Mouse (Mus musculus): ENCODE measurements at regions not wholly inside any gene's neighbourhood (a gene's known extent, or its start where the extent isn't known, plus 50 kb on each side); places are given as distances from the start of the nearest gene placed in this dataset.

- DNase-seq (ENCODE audit: low spot score) = no peak
Measured at GRCm38 (mm10) chr4:5206394-5207099, 413.4 kb upstream of the Impad1 start.

- peak; percentile 39 for DNase-seq (ENCODE audit: low spot score)
Measured at GRCm38 (mm10) chr4:5205328-5206208, 412.4 kb upstream of the Impad1 start.

DNA sequence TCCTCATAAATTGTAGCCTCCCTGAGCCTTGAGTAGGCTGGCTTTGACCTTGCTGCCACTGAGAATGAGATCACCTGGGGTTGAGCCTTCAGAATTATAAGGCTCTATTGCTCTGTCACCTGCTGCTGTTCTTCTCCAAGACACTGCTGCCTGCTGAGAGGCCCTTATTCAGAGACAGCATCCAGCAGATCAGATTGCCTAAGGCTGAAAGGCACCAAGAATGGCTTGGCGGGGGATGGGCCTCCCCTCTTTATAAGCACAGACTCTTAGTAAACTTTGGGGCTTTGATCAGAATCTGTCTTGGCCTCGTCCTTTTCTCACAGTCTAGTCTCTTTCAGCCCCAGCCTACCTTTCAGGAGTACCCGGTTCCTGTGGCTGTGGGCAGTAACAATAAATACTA, 401.1 kb upstream of the Impad1 start:
- peak; percentile 17 for DNase-seq (ENCODE audit: low spot score)

- DNase-seq (ENCODE audit: low spot score) = no peak
Measured at GRCm38 (mm10) chr4:5181591-5181990, 388.4 kb upstream of the Impad1 start.

DNA sequence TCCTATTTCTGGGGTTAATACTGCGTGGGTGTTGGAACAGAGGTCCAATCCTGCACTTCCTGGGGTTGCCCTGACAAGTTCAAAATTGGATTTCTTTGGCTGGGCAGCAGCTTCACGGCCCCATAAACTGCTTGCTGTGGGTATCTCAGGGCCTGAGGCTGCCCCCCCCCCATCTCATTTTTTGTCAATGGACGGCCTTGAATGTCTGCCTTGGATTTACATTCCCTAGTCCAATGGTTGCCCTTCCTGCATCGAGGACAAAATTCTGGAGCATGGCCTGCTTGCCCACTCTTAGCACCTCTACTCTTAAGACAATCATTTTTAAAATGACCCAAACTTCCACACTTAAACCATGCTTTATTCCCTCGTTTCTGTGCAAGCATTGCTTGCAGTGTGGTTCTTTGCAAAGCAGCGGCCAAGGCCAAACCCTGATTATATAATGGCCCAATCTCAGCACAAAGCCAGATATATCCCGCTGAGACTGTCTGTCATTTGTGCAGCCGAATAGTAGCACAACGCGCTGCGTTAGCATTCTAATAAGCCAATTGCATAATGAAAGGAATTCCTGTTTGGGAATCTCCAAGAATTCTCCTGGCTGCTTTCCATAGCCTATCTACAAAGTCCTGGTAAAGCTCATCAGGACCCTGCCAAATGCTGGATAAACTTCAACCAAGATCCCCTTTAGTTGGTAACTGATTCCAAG, 386.0 kb upstream of the Impad1 start:
- no peak for DNase-seq (ENCODE audit: low spot score)

DNA sequence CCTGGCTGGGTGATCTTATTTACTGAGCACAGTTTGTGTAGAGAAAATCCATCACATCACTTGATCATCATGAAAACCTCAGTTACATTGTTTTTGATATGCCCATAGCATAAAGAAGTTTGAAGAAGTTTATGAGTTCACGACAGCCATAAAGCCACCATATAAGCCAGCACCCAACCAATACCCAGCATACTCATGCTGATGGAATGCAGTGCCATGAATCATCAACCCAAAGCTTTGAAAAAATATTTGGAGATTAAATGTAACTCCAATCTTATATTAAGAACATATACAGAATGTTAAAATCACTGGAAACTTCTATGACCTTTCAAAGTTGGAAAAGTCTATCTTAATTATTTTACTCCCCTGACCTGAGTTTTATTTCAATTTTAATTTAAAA, 372.1 kb upstream of the Impad1 start:
- no peak for DNase-seq (ENCODE audit: low spot score)

GRCm38 (mm10) chr4:5160931-5161330, 367.8 kb upstream of the Impad1 start:
- no peak for DNase-seq (ENCODE audit: low spot score)

DNA sequence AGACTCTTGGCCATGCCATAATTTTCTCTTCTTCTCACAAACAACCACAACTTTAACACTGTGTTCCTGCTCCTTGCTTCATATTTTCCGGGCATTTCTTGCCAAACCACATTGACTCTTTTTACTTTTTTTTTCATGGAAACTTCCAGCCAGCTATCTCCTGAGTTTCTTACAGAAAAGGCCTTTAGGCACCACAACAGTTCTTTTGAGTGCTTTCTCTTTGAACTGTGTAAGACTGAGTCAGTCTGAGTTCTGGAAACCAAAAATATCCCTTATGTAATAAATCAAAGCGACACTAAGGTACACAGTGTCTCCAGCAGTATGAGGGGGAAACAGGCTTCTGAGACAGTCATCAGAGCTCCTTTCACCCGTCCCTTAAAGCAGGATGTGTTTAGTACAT, 337.6 kb upstream of the Impad1 start:
- peak; percentile 13 for DNase-seq (ENCODE audit: low spot score)

GRCm38 (mm10) chr4:5126059-5126458, 332.9 kb upstream of the Impad1 start:
- DNase-seq (ENCODE audit: low spot score) = no peak

- no peak for DNase-seq (ENCODE audit: low spot score)
Measured at GRCm38 (mm10) chr4:5098411-5098810, 305.3 kb upstream of the Impad1 start.

DNA sequence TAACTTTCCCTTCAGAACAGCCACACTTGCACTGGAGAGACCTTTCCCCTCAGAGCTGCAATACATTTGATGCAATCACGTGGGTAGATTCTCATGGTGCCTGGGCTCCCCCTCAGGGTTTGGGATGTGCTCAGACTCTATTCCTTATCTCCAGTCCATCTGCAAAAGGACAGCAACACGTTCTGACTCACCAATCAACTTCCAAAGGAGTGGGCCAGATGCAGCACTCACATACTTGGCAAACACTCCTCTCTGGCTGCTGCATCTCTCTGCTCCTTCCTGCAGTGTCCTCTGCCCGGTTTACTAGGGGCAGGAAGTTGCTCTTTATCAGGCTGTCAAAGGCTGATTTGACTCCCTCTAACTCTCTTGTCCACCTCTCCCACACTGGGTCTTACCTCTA, 285.6 kb upstream of the Impad1 start:
- DNase-seq (ENCODE audit: low spot score) = no peak

DNA sequence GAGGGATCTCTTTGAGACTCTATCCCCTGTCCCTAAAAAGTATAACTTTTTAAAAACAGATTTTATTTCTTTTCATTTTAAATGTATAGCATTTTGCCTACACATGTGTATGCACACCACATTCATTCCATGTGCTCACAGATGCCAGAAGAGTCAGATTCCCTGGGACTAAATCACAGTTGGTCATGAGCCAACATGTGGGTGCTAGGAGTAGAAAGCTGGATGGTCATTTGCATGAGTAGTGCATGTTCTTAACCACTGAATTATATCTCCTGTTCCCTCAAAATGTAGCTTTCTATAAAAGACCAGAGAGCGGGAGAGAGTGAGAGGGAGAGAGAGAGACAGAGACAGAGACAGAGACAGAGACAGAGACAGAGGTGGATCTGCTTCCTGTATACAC, 281.6 kb upstream of the Impad1 start:
- DNase-seq (ENCODE audit: low spot score) = no peak

DNA sequence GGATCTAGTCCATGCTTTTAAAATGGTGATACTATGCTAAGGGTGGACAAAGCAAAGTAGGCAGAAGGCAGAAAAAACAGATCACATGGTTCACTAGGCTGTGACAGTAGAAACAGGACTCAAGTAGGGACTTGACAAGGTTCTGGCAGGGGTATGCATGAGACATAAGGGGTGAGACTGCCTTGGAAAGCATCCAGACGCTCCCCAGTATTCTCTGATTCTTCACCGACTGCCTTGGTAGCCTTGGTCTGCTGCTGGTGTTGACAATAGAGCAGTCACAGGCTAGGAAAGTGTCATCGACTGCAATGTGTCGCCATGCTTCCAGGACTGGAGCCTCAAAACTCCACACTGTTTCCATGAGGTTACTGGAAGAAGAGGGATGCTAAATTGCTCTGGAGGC, 278.1 kb upstream of the Impad1 start:
- DNase-seq (ENCODE audit: low spot score) = no peak

- peak; percentile 13 for DNase-seq (ENCODE audit: low spot score)
Measured at GRCm38 (mm10) chr4:5059290-5059955, 266.3 kb upstream of the Impad1 start.

- no peak for DNase-seq (ENCODE audit: low spot score)
Measured at GRCm38 (mm10) chr4:5029929-5030328, 236.8 kb upstream of the Impad1 start.

GRCm38 (mm10) chr4:4987491-4987890, 194.3 kb upstream of the Impad1 start:
- no peak for DNase-seq (ENCODE audit: low spot score)

DNA sequence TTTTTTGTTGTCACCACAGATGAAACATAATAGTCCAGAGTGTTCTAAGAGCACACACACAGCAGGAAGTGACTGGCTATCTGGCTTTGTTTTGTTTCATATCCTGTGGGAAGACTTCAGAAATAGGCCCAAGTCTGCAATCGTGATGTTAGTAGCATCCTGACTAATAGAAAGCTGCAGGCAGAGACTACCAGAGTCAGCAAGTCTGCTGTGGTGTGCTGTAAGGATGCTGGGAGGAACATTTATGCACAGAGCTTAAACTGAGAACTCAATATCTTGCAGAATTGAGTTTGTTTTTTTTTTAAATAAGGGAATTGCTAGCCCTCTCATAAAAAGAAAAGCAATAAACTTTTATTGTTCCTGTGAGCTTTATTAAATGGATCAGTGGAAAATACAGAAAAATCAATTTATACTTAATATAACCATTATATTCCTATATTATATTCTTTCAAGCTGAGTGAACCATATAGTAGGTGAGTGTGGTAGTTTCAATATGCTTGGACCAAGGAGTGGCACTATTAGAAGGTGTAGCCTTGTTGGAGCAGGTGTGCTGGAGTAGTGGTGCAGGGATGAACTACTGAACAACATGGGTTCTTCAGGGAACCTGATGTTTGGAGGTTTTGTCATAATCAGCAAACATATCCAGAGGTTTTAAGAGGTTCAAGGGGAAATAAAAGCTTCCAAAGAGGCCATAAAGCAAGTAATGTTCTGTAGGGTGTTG, 190.5 kb upstream of the Impad1 start:
- no peak for DNase-seq (ENCODE audit: low spot score)

DNA sequence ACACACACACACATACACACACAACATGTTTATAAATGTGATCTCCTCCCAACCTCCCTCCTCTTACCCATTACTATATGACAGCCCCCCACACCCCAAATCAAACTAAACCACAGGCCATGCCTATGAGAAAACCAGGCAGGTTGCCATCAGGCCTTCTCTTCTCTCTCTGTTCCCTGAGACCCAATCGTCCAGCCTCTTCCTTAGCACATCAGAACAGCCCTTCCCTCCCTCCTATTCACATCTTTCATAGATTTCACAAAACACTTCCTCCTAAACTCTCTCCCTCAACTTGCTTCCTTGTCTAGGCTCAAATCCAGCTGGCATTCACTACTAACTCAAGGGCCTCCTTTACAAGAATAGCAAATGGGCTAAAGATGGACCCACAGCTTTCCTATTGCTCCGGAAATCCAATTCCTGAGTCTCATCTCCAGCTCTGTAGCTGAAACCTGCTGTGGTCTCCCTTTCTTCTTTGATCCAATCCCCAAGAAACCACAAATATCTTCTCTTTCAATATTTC, 178.7 kb upstream of the Impad1 start:
- DNase-seq (ENCODE audit: low spot score) = no peak

DNA sequence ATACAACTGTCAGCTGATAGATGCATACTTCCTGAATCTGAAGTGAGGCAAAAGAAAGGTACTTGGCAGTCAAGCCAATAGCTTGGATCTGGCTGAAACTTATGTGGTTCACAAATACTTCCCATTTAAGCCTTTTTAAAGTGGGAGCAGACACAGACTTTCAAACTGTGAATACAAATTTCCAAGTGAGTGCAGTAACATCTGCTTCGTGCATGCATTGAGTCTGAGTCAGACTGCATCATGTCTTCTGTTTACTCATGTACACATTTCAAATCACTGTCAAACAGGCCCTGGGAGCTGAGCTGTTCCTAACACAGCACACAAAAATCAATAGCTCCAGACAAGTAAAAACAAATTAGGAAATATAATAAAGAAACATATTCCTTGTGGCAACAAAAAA, 155.8 kb upstream of the Impad1 start:
- DNase-seq (ENCODE audit: low spot score) = no peak

- peak; percentile 9 for DNase-seq (ENCODE audit: low spot score)
Measured at GRCm38 (mm10) chr4:4944498-4944897, 151.3 kb upstream of the Impad1 start.

DNA sequence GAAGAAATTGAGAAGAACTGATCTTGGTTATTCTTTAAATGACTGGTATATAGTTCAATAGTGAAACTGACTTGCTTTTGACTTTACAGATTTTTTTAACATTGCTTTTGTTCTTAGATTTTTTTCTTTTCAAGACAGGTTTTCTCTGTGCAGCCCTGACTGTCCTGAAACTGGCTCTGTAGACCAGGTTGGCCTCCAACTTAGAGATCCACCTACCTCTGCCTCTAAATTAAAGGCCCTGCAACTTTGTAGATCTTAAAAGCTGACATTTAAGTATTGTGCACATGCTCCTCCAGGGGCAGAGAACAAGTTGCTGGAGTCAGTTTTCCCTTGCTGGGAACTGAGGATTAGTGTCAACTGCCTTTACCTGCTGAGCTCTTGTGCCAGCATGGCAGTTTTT, 132.6 kb upstream of the Impad1 start:
- DNase-seq (ENCODE audit: low spot score) = no peak

Data from embryo, embryonic 10.5 days (tissue).